Mouse (Mus musculus) ES-E14 (cell line): ENCODE results near the gene Znrf4. TPM values are rescaled to one million over a fixed set of nuclear protein-coding genes. Genes with fewer than 3 reads are reported as not detected.

Experiments
- DNase-seq: peaks from one replicate; pipeline ENCODE4 v3.0.0-alpha.2; 2013; ENCODE audit warnings: low read depth, low spot score
- H3K27ac ChIP-seq: 2 replicates; pipeline ENCODE4 v1.5.1; 2012; ENCODE audit warnings: low read depth, mild to moderate bottlenecking, low read length, moderate library complexity, mixed read lengths; ENCODE audit not compliant: poor library complexity, insufficient read depth, severe bottlenecking
- H3K36me3 ChIP-seq: 2 replicates; pipeline ENCODE4 v1.6.1; 2012; ENCODE audit warnings: mild to moderate bottlenecking, low read length, moderate library complexity, mixed read lengths; ENCODE audit not compliant: control insufficient read depth, poor library complexity, insufficient read depth, severe bottlenecking
- H3K4me1 ChIP-seq, 2 experiments: fragments of 150-350 bp in 1 of 2; sonication (generic) in 1 of 2; 2 replicates each; pipeline ENCODE4 v1.6.1; 2012; ENCODE audit warnings: low read length in 2 of 2, mild to moderate bottlenecking in 1 of 2, mixed read lengths in 1 of 2; ENCODE audit not compliant: control insufficient read depth in 2 of 2, insufficient read depth in 2 of 2, poor library complexity in 1 of 2
- H3K4me3 ChIP-seq, 2 experiments: fragments of 150-350 bp in 1 of 2; sonication (generic) in 1 of 2; 2 replicates each; pipeline ENCODE4 v1.5.1; 2012; ENCODE audit warnings: low read length in 2 of 2, low read depth in 1 of 2, mild to moderate bottlenecking in 1 of 2, mixed read lengths in 1 of 2; ENCODE audit not compliant: insufficient read depth in 1 of 2, poor library complexity in 1 of 2, severe bottlenecking in 1 of 2
- H3K9ac ChIP-seq: 2 replicates; pipeline ENCODE4 v1.6.1; 2012; ENCODE audit warnings: low read depth, mild to moderate bottlenecking, low read length, mixed read lengths; ENCODE audit not compliant: poor library complexity, insufficient read depth, severe bottlenecking
- H3K9me3 ChIP-seq: fragments of 150-350 bp; sonication (generic); 2 replicates; pipeline ENCODE4 v1.6.1; 2012; ENCODE audit warnings: low read depth, mild to moderate bottlenecking, low read length; ENCODE audit not compliant: control insufficient read depth, insufficient read depth
- CHD2 ChIP-seq: IDR thresholded peaks from 2 replicates; pipeline ENCODE4 v1.6.1; 2014; ENCODE audit warnings: mild to moderate bottlenecking, low read depth, low read length, inconsistent platforms
- HCFC1 ChIP-seq: IDR thresholded peaks from 2 replicates; pipeline ENCODE4 v1.6.1; 2012; ENCODE audit warnings: low read length, inconsistent platforms, borderline replicate concordance; ENCODE audit not compliant: insufficient read depth
- MAFK ChIP-seq: IDR thresholded peaks from 2 replicates; pipeline ENCODE4 v1.6.1; 2014; ENCODE audit warnings: mild to moderate bottlenecking, low read depth, low read length, inconsistent platforms; ENCODE audit not compliant: insufficient read depth
- ZC3H11A ChIP-seq: IDR thresholded peaks from 2 replicates; pipeline ENCODE4 v1.6.1; 2012; ENCODE audit warnings: low read depth, mild to moderate bottlenecking, inconsistent platforms, low read length, borderline replicate concordance
- ZNF384 ChIP-seq: IDR thresholded peaks from 2 replicates; pipeline ENCODE4 v1.6.1; 2012; ENCODE audit warnings: low read depth, low read length, inconsistent platforms
- in situ Hi-C, 2 experiments: fragments of 600-800 bp; cut with MboI; formaldehyde crosslinking; loops; one replicate each; pipeline ENCODE4 v1.15.1; 2025; ENCODE audit warnings: low sequenced_read_pairs in 2 of 2, inconsistent platforms in 1 of 2; ENCODE audit not compliant: unreplicated experiment in 2 of 2
- total RNA-seq: library from RNA; depleted of rRNA; stranded (reverse); fragments of 300-350 nt; gene quantifications from 2 replicates; pipeline ENCODE4 v1.2.3, GENCODE M21; 2012

The Znrf4 gene
- total RNA-seq, 1 experiment: not detected

DNA sequence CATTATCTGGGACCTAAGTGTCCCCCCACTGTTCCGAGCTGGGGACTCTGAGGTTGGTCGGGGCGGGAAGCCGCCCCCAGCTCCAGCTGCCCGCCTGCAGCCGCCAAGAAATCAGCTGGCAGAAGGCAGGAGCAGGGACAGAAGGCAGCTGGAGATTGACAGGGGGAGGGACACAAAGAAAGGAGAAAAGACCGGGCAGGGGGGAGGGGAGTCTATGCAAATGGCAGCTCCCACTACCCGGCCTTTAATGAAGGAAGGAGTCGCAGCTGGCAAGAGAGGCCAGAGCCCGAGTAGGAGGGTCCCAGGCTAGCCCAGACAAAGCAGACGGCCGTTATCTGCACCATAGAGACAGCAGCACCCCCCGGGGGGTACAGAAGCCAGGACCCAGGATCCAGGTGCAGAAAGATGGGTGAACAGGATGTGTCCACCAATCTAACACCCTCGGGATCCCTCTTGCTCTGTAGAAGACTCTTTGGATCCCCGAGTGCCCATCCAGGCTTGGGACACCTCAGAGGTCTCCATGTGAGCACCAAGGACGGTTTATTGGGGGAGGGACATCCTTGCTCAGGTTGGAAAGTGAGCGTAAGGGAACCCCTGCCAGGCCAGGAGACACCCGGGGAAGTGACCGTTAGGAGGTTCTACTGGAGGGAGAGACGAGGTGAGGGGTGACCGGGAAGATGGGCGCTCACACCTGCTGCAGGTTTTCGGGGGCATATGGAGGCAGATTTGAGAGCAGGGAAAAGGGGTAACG, 37.2 kb downstream of the Znrf4 start:
- peak overlapping the region; percentile 73 to 92 for H3K4me3 ChIP-seq
- TF ChIP-seq ZC3H11A (no peak), ZNF384 (no peak), MAFK (no peak), CHD2 (no peak), HCFC1 (no peak)
- DNase-seq: no peak
- in situ Hi-C loops: no loop called here
- no peaks in the 10 kb centered on the region for H3K9me3 ChIP-seq
- peak overlapping the region; percentile 72; the same call in 1 of the 2 replicates for H3K9ac ChIP-seq
- H3K4me1 ChIP-seq: peaks cover 7 to 44% of the 10 kb centered on the region in 2 experiments; a peak in 3 of 4 replicates
- no peak overlapping the region for H3K27ac ChIP-seq
- H3K36me3 ChIP-seq: no peaks in the 10 kb centered on the region

DNA sequence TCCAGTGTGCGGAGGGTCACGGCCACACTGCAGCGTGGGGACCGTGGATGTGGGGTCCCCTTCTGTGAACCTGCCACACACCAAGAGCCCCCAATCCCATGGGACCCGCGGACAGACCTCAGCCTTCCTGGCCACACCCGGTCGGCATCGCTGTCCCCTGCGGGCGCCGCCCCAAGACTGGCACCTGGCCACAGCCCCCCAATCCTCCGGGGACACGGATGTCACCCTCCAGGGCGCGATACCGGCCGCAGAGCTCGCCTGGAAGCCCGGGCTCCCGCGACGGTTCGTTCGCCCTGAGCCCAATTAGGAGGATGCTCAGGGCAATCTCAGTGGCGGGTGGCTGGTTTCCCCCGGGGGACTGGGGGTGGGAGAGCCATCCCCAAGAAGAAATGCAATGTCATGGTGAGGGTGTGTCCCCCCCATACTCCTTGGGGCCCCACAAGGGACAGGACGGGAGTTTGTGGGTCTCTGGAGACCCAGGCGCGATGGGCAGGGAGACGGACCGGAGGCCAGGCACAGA, 37.9 kb downstream of the Znrf4 start:
- H3K36me3 ChIP-seq: no peaks in the 10 kb centered on the region
- in situ Hi-C loops: no loop called here
- H3K9me3 ChIP-seq: no peaks in the 10 kb centered on the region
- peak overlapping the region; percentile 73 to 92 for H3K4me3 ChIP-seq
- no peak for DNase-seq
- H3K4me1 ChIP-seq: peaks cover 7 to 45% of the 10 kb centered on the region in 2 experiments; a peak in 3 of 4 replicates
- peak overlapping the region; percentile 25; the same call in 1 of the 2 replicates for H3K9ac ChIP-seq
- TF ChIP-seq ZNF384 (no peak), ZC3H11A (no peak), HCFC1 (no peak), CHD2 (no peak), MAFK (no peak)
- H3K27ac ChIP-seq: no peak overlapping the region

DNA sequence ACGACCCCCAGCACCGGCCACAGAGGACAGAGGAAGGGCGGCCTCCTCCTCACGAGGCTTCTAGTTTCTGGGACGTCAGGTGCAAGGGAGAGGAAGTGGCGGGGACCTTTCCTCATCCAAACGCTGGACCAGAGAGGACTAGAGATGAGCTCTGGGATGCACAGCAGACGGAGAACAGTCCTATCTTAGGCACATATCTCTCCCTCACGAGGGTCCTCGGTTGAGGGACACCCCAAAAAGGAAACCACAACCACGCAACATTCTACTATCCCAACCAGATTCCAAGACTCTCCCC, 38.7 kb downstream of the Znrf4 start:
- Histone ChIP-seq H3K4me1 (peaks cover 1 to 48% of the 10 kb centered on the region in 2 experiments; a peak in 3 of 4 replicates), H3K9ac (no peak overlapping the region)
- in situ Hi-C loops: no loop called here

DNA sequence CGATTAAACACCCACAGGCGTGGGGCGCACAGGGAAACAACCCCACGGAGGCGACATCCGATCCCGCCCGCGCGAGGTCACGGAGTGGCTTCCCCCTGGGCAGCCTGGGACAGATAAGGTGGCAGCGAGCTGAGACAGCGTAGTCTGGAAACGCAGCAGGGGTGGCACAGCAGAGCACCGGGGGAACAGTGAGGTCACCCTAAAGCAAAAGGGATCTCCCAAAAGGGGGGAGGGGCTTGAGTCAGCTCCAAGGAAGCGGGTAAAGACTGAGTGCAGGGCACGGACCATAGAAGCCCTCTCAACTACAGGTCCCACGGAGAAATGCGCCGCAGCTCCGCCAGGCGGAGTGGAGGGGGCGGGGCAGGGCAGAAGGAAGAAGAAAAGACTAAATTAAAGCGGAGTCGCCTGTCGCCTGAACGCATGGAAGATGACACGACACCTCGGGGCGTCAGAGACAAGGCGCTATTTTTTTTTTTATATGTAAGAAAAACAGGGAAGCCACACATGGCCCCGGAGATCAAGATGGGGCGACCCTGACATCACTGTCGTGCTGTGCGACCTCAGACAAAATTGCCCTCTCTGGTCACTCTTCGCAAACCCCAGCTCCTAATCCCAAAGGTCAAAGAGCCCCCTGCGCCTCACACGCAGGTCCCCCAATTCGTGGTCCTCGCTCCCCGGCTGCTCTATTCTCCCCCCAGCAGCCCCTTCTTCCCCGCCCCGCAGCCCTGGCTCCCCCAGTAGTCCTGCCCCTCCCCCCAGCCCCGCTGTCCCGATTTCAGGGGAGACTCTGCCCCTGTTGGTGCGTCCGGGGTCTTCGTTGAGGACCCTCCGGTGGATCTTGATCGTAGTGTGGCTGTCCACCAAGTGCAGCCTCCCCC, 39.3 kb downstream of the Znrf4 start:
- Histone ChIP-seq H3K4me1 (peaks cover 1 to 52% of the 10 kb centered on the region in 2 experiments; a peak in 3 of 4 replicates), H3K9ac (0 out of 2 replicates have a peak overlapping the region, but pooled peaks have one; percentile 12), H3K9me3 (no peaks in the 10 kb centered on the region), H3K36me3 (peaks cover 2% of the 10 kb centered on the region; the same call in 1 of the 2 replicates), H3K27ac (no peak overlapping the region), H3K4me3 (peak overlapping the region; percentile 32 to 73; a peak in 2 of 4 replicates)
- in situ Hi-C loops: no loop called here
- TF ChIP-seq CHD2 (no peak), ZNF384 (no peak), ZC3H11A (no peak), MAFK (no peak), HCFC1 (no peak)
- DNase-seq: no peak

More for the DNA sequence above, 38.7 kb downstream of the Znrf4 start:
- Histone ChIP-seq H3K36me3 (no peaks in the 10 kb centered on the region; the same call in 1 of the 2 replicates), H3K4me3 (peak overlapping the region; percentile 28 to 73; a peak in 2 of 4 replicates), H3K27ac (no peak overlapping the region), H3K9me3 (no peaks in the 10 kb centered on the region)
- TF ChIP-seq HCFC1 (no peak), MAFK (no peak), ZNF384 (no peak), ZC3H11A (no peak), CHD2 (no peak)
- no peak for DNase-seq
